Mouse (Mus musculus) v-Abl transformed pro-B cells (cell line): ENCODE measurements around the gene Atp12a.

Experiments
- in situ Hi-C, 2 experiments: fragments of 400-800 bp; cut with MboI; formaldehyde crosslinking; loops; one replicate each; pipeline ENCODE4 v1.15.1; 2025; ENCODE audit not compliant: unreplicated experiment in 2 of 2

Gene Atp12a

DNA sequence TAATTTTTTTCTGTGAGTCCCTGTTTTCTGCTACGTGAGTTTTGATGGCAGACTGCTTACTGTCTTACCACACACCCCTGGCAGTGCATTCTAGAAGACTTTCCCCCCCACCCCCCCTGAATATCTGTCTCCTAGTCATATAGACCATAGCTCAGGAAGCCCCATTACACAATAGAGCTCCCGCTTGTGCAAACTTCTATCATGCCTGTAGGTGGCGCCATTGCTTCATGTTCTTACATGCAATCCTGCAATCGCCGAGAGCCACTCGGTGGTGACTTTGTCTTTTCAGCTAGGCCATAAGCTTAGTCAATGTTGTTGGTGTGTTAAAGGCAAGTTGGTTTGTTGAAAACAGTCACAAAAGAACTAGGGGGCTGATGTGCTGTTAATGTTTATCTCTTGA lies 10.9 kb downstream of the Atp12a start:
- in situ Hi-C loops = loop anchor here (5.0 to 25.0 kb wide), 3 partner anchors 237 to 419 kb away; no protein-coding TSS in a partner anchor

DNA sequence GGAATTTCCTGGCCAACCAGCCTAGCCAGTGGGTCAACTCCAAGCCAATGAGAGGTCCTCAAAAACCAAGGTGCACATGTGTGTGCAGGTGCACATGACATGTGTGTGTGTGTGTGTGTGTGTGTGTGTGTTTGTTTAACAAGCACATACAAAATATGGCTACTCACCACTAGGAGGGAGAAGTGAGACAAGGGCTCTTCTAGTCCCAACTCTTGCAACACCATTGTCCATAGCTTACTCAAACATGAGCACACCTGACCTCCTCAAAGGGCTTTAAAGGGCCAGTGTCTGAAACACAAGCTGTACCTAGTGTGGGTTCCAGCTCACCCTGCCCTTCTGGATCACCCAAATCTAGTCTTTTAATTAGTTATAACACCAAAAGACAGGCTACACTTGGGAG lies 12.9 kb downstream of the Atp12a start:
- in situ Hi-C loops = loop anchor here (5.0 to 25.0 kb wide), 3 partner anchors 235 to 417 kb away; no protein-coding TSS in a partner anchor

DNA sequence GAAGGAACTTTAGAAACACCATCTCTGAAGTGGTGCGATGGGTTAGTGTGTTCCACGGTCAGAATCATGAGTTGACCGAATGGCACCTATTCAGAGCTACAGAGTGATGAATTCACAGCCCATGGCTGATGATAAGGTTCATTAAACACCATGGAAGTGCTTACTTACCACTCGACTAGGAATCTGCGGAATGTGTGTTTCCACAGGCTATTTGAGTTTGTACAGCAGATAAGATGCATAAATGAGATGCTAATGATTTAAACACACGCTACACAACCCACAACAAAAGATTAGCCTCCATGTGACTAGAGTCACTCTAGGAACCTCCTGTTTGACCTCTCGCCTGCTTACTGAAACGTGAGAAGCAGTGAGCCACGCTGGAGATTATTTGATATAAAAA lies 14.5 kb downstream of the Atp12a start:
- in situ Hi-C loops = loop anchor here (5.0 to 25.0 kb wide), 3 partner anchors 233 to 415 kb away; no protein-coding TSS in a partner anchor

DNA sequence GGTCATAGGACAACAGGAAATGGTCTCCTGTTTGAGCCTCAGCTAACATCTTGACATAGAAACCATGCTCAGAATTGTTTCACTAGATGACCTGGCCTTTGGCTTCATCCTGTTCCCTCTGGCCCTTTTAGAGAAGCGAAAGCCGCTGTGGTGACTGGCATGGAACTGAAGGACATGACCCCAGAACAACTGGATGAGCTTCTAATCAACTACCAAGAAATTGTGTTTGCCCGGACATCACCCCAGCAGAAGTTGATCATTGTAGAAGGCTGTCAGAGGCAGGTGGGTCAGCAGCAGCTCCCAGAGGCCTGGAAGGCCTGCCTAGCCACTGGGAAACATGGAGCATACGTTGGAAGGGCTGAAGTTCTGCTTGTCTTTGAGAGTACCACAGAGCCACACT lies 17.5 kb downstream of the Atp12a start:
- in situ Hi-C loops = loop anchor here in 1 of 2 experiments (25.0 kb wide), 1 partner anchor 230 kb away; no protein-coding TSS in a partner anchor

DNA sequence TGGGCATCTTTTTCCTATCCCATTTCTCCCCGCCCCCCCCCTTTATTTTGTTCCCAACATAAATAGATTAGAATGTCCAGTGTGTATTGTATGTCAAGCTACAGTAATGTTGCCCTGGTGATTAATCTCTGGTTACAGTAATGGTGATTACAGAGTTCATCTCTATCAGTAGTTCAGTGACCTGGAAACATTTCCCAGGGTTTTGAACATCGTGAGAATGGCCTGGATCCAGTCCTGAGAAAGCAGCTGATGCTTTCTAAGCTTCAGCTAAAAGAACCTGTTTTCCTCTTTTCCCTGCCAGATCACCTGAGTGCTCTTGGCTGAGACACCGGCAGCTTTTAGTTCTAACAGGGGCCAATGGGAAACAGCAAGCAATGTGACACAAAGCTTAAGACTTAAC lies 25.4 kb downstream of the Atp12a start:
- in situ Hi-C loops = loop anchor here in 1 of 2 experiments (25.0 kb wide), 1 partner anchor 222 kb away; no protein-coding TSS in a partner anchor

DNA sequence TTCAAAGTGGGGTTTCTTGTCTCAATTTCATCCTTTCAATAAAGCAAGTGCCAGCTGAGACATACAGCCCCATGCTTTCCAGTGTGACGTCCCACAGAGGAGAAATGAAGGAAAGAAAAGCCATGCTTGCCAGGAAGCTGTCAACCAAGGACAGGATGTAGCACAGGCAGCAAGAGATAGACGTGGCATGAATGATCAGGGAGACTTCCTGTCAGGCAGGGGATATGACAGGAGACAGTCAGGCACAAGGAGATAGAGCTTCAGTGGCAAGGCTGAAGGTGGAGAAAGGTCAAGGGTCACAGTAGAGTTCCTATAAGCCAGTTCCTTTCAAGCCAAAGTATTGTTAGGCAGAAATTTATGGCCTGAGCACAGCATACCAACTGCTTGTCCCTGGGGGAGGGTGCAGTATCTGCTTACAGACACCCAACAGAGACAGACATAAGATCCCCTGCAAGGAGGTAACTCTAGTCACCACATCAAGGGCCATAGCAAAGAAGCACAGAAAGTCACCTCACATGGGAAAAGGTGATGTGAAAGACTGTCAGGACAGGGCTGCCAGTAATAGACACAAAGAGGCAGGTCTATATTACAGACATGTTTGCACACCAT lies 28.9 kb downstream of the Atp12a start:
- in situ Hi-C loops = loop anchor here in 1 of 2 experiments (25.0 kb wide), 1 partner anchor 218 kb away; no protein-coding TSS in a partner anchor

DNA sequence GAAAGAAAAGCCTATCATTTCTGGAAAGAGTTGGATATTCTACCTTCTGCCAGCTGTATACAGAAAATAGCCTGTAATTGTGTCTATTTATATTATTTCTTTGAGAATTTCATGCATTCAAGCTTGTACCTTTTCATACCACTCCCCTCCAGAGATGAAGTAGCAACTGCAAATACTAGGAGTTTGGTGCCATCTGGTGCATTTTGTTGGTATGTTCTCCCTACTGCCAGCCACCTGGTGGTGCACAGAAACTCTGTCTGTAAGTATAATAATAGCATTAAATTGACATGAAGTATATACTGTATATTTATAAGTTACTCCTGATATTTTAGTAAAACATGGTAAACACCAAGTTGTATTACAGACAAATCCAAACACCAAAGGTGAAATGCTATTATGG lies 33.1 kb downstream of the Atp12a start:
- in situ Hi-C loops = loop anchor here in 1 of 2 experiments (25.0 kb wide), 1 partner anchor 214 kb away; no protein-coding TSS in a partner anchor

DNA sequence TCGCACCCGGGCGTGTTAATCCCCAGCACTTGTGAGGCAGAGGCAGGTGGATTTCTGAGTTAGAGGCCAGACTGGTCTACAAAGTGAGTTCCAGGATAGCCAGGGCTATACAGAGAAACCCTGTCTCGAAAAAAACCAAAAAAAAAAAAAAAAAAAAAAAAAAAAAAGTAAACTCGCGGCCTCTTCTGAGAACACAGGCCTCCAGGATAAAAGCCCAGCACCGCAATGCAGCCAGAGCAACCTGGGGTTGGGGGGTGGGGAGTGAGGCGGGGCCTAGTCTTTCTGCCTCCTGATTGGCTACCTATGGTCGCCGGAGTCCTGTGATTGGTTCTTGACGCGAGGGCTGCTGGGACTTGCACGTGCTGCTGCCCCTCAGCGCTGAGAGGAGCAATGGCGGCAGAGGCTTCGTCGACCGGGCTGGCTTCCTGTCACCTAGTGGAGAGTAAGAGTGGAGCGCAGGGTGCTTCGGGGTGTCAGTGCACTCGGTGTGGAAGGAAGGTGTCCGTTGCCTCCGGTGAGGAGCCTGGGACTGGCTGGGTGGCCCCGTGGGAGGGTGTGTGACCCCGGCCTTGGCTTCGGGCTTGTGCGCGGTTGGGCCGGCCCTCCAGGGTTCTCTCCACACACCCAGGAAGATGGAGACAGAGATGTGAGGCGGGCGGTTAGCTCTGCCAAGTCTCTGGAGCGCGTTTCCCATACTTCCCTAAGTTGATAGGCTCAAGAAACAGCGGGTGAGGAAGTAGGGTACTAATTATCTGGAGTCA lies 37.6 kb downstream of the Atp12a start, which contains the start of gene Rnf17:
Gene Rnf17, plus strand, starts transcription at position 271 of the 761 bp plus-strand sequence.
- in situ Hi-C loops = no loop called here

DNA sequence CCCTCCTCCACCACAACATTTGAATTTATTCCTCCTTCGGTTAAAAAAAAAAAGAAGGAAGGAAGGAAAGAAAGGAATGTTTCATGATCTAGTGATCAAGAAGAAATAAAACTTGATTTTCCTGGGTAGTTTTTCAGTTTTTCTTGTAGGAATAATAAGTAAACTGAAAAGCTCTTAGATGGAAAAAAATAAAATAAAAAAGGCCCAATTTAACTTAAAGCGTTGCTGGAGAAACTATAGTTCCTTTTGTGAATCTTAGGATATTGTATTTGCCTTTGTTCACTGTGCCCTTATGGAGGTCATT lies 38.2 kb downstream of the Atp12a start:
- in situ Hi-C loops = no loop called here
